Mouse (Mus musculus): ENCODE data around the gene Gpr25. TPM values are rescaled to one million over a fixed set of nuclear protein-coding genes. Genes with fewer than 3 reads are reported as not detected.

Gpr25 gene
- polyA plus RNA-seq, 1 experiment from 2014 or later, result not detected

GRCm38 (mm10) chr1:136230201-136230600 lies 30.5 kb downstream of the Gpr25 start:
- peaks cover 42% of the 10 kb centered on the region for H3K27me3 ChIP-seq (ENCODE audit: control insufficient read depth, insufficient read depth, low read length)
- peaks cover 21% of the 10 kb centered on the region for H3K4me1 ChIP-seq (ENCODE audit: control insufficient read depth, insufficient read depth, low read length)
- H3K9me3 ChIP-seq (replicated peaks; ENCODE audit: control insufficient read depth, low read length), result no peaks in the 10 kb centered on the region
- H3K36me3 ChIP-seq (ENCODE audit: control insufficient read depth, insufficient read depth, low read length), result 0 out of 2 replicates have a peak, but pooled peaks cover 1% of the 10 kb centered on the region
- no peak overlapping the region for H3K27ac ChIP-seq (ENCODE audit: low read depth, low read length)
- H3K4me2 ChIP-seq, result no peak overlapping the region
- ATAC-seq (replicated peaks; ENCODE audit: insufficient number of reproducible peaks, low FRiP score, low TSS enrichment), result no peak
- 31% methylated on average over 11 of the region's 11 CpGs for WGBS (ENCODE audit: insufficient replicate concordance)
- H3K9ac ChIP-seq (ENCODE audit: low read depth, low read length), result no peak overlapping the region
- no peak overlapping the region for H3K4me3 ChIP-seq (ENCODE audit: low read depth, low read length)

GRCm38 (mm10) chr1:136229040-136229373 lies 31.7 kb downstream of the Gpr25 start:
- Histone ChIP-seq H3K36me3 (ENCODE audit: control insufficient read depth, insufficient read depth, low read length) (0 out of 2 replicates have a peak, but pooled peaks cover 3% of the 10 kb centered on the region), H3K27ac (ENCODE audit: low read depth, low read length) (no peak overlapping the region), H3K9ac (ENCODE audit: low read depth, low read length) (no peak overlapping the region), H3K27me3 (ENCODE audit: control insufficient read depth, insufficient read depth, low read length) (peaks cover 39% of the 10 kb centered on the region), H3K9me3 (replicated peaks; ENCODE audit: control insufficient read depth, low read length) (no peaks in the 10 kb centered on the region), H3K4me1 (ENCODE audit: control insufficient read depth, insufficient read depth, low read length) (peaks cover 20% of the 10 kb centered on the region), H3K4me3 (ENCODE audit: low read depth, low read length) (no peak overlapping the region), H3K4me2 (no peak overlapping the region)
- no peak for ATAC-seq (replicated peaks; ENCODE audit: insufficient number of reproducible peaks, low FRiP score, low TSS enrichment)
- 48% methylated on average over 6 of the region's 6 CpGs for WGBS (ENCODE audit: insufficient replicate concordance)

- H3K4me3 ChIP-seq (ENCODE audit: low read depth, low read length), result no peak overlapping the region
These were observed 32.2 kb downstream of the Gpr25 start for GRCm38 (mm10) chr1:136228328-136229039.

GRCm38 (mm10) chr1:136227870-136228269 lies 32.8 kb downstream of the Gpr25 start:
- no peak overlapping the region for H3K27ac ChIP-seq (ENCODE audit: low read depth, low read length)
- WGBS (ENCODE audit: insufficient replicate concordance), result 72% methylated on average over 4 of the region's 4 CpGs

More at GRCm38 (mm10) chr1:136228328-136229039, 32.2 kb downstream of the Gpr25 start:
- H3K36me3 ChIP-seq (ENCODE audit: control insufficient read depth, insufficient read depth, low read length), result 0 out of 2 replicates have a peak, but pooled peaks cover 3% of the 10 kb centered on the region
- H3K9me3 ChIP-seq (replicated peaks; ENCODE audit: control insufficient read depth, low read length), result no peaks in the 10 kb centered on the region
- no peak for ATAC-seq (replicated peaks; ENCODE audit: insufficient number of reproducible peaks, low FRiP score, low TSS enrichment)
- peaks cover 17% of the 10 kb centered on the region for H3K4me1 ChIP-seq (ENCODE audit: control insufficient read depth, insufficient read depth, low read length)
- H3K27ac ChIP-seq (ENCODE audit: low read depth, low read length), result no peak overlapping the region; the same call in 1 of the 2 replicates
- peak overlapping the region; percentile 34; the same call in 1 of the 2 replicates for H3K4me2 ChIP-seq
- no peak overlapping the region for H3K9ac ChIP-seq (ENCODE audit: low read depth, low read length)
- WGBS (ENCODE audit: insufficient replicate concordance), result 10% methylated on average over 13 of the region's 13 CpGs
- peaks cover 34% of the 10 kb centered on the region for H3K27me3 ChIP-seq (ENCODE audit: control insufficient read depth, insufficient read depth, low read length)

GRCm38 (mm10) chr1:136226626-136227025 lies 34.0 kb downstream of the Gpr25 start:
- 74% methylated on average over 8 of the region's 8 CpGs for WGBS (ENCODE audit: insufficient replicate concordance)
- H3K27me3 ChIP-seq (ENCODE audit: control insufficient read depth, insufficient read depth, low read length), result peaks cover 20% of the 10 kb centered on the region
- no peak overlapping the region for H3K9ac ChIP-seq (ENCODE audit: low read depth, low read length)
- no peak overlapping the region for H3K4me2 ChIP-seq
- no peak overlapping the region for H3K27ac ChIP-seq (ENCODE audit: low read depth, low read length)
- 0 out of 2 replicates have a peak, but pooled peaks cover 3% of the 10 kb centered on the region for H3K36me3 ChIP-seq (ENCODE audit: control insufficient read depth, insufficient read depth, low read length)
- peaks cover 17% of the 10 kb centered on the region for H3K4me1 ChIP-seq (ENCODE audit: control insufficient read depth, insufficient read depth, low read length)
- H3K4me3 ChIP-seq (ENCODE audit: low read depth, low read length), result no peak overlapping the region
- H3K9me3 ChIP-seq (replicated peaks; ENCODE audit: control insufficient read depth, low read length), result no peaks in the 10 kb centered on the region
- ATAC-seq (replicated peaks; ENCODE audit: insufficient number of reproducible peaks, low FRiP score, low TSS enrichment), result no peak

More at GRCm38 (mm10) chr1:136227870-136228269, 32.8 kb downstream of the Gpr25 start:
- no peak overlapping the region for H3K4me3 ChIP-seq (ENCODE audit: low read depth, low read length)
- no peaks in the 10 kb centered on the region for H3K9me3 ChIP-seq (replicated peaks; ENCODE audit: control insufficient read depth, low read length)
- no peak overlapping the region for H3K9ac ChIP-seq (ENCODE audit: low read depth, low read length)
- ATAC-seq (replicated peaks; ENCODE audit: insufficient number of reproducible peaks, low FRiP score, low TSS enrichment), result no peak
- H3K36me3 ChIP-seq (ENCODE audit: control insufficient read depth, insufficient read depth, low read length), result 0 out of 2 replicates have a peak, but pooled peaks cover 3% of the 10 kb centered on the region
- no peak overlapping the region for H3K4me2 ChIP-seq
- peaks cover 17% of the 10 kb centered on the region for H3K4me1 ChIP-seq (ENCODE audit: control insufficient read depth, insufficient read depth, low read length)
- H3K27me3 ChIP-seq (ENCODE audit: control insufficient read depth, insufficient read depth, low read length), result peaks cover 28% of the 10 kb centered on the region

- no peak overlapping the region for H3K27ac ChIP-seq (ENCODE audit: low read depth, low read length)
- peaks cover 13% of the 10 kb centered on the region for H3K4me1 ChIP-seq (ENCODE audit: control insufficient read depth, insufficient read depth, low read length)
- 93% methylated on average over 8 of the region's 8 CpGs for WGBS (ENCODE audit: insufficient replicate concordance)
- no peak overlapping the region for H3K9ac ChIP-seq (ENCODE audit: low read depth, low read length)
- no peak overlapping the region for H3K4me2 ChIP-seq
- no peaks in the 10 kb centered on the region for H3K9me3 ChIP-seq (replicated peaks; ENCODE audit: control insufficient read depth, low read length)
- peaks cover 12% of the 10 kb centered on the region for H3K27me3 ChIP-seq (ENCODE audit: control insufficient read depth, insufficient read depth, low read length)
- 0 out of 2 replicates have a peak, but pooled peaks cover 3% of the 10 kb centered on the region for H3K36me3 ChIP-seq (ENCODE audit: control insufficient read depth, insufficient read depth, low read length)
- no peak overlapping the region for H3K4me3 ChIP-seq (ENCODE audit: low read depth, low read length)
- no peak for ATAC-seq (replicated peaks; ENCODE audit: insufficient number of reproducible peaks, low FRiP score, low TSS enrichment)
These were observed 34.8 kb downstream of the Gpr25 start for GRCm38 (mm10) chr1:136225846-136226245.

- no peak overlapping the region for H3K9ac ChIP-seq (ENCODE audit: low read depth, low read length)
- no peak overlapping the region for H3K27ac ChIP-seq (ENCODE audit: low read depth, low read length)
- peaks cover 8% of the 10 kb centered on the region for H3K4me1 ChIP-seq (ENCODE audit: control insufficient read depth, insufficient read depth, low read length)
- no peak overlapping the region for H3K4me3 ChIP-seq (ENCODE audit: low read depth, low read length)
- H3K36me3 ChIP-seq (ENCODE audit: control insufficient read depth, insufficient read depth, low read length), result 0 out of 2 replicates have a peak, but pooled peaks cover 3% of the 10 kb centered on the region
- H3K27me3 ChIP-seq (ENCODE audit: control insufficient read depth, insufficient read depth, low read length), result no peaks in the 10 kb centered on the region
- H3K4me2 ChIP-seq, result no peak overlapping the region
- no peaks in the 10 kb centered on the region for H3K9me3 ChIP-seq (replicated peaks; ENCODE audit: control insufficient read depth, low read length)
- WGBS (ENCODE audit: insufficient replicate concordance), result 81% methylated on average over 10 of the region's 10 CpGs
- no peak for ATAC-seq (replicated peaks; ENCODE audit: insufficient number of reproducible peaks, low FRiP score, low TSS enrichment)
These were observed 36.8 kb downstream of the Gpr25 start for GRCm38 (mm10) chr1:136223758-136224342.

GRCm38 (mm10) chr1:136222386-136222785 lies 38.3 kb downstream of the Gpr25 start:
- ATAC-seq (replicated peaks; ENCODE audit: insufficient number of reproducible peaks, low FRiP score, low TSS enrichment), result no peak

More at GRCm38 (mm10) chr1:136222386-136222785, 38.3 kb downstream of the Gpr25 start:
- no peaks in the 10 kb centered on the region for H3K9me3 ChIP-seq (replicated peaks; ENCODE audit: control insufficient read depth, low read length)
- H3K36me3 ChIP-seq (ENCODE audit: control insufficient read depth, insufficient read depth, low read length), result 0 out of 2 replicates have a peak, but pooled peaks cover 3% of the 10 kb centered on the region
- no peaks in the 10 kb centered on the region for H3K4me1 ChIP-seq (ENCODE audit: control insufficient read depth, insufficient read depth, low read length)
- no peak overlapping the region for H3K4me3 ChIP-seq (ENCODE audit: low read depth, low read length)
- no peaks in the 10 kb centered on the region for H3K27me3 ChIP-seq (ENCODE audit: control insufficient read depth, insufficient read depth, low read length)
- no peak overlapping the region for H3K27ac ChIP-seq (ENCODE audit: low read depth, low read length)
- H3K9ac ChIP-seq (ENCODE audit: low read depth, low read length), result no peak overlapping the region
- H3K4me2 ChIP-seq, result no peak overlapping the region
- 78% methylated on average over 10 of the region's 10 CpGs for WGBS (ENCODE audit: insufficient replicate concordance)

Data from heart, embryonic 11.5 days (tissue).